ENCODE assay signal across 8 mouse cellular contexts in genomic region chr4:140439856-140440255, GRCm38 (mm10).
DNase-seq lines count a peak whose midpoint lies in the region; ATAC-seq lines count a peak whose summit lies in the region.
"Had no signal": no experiment of that assay in that cellular context is flagged by ENCODE, and none has a peak within 500 bp of the region (broad histone marks: within the 10 kb centered on the region; RNA-seq: fewer than 3 reads in every experiment).

No protein-coding gene starts in this region.

- H3K4me2 ChIP-seq in limb, embryonic 11.5 days (ENCODE audit: low read depth, severe bottlenecking), result no peak overlapping the region
- H3K4me2 ChIP-seq: limb, embryonic 15.5 days had no signal

- H3K4me3 ChIP-seq in limb, embryonic 11.5 days (ENCODE audit: low read depth, low read length), result no peak overlapping the region
- H3K4me3 ChIP-seq: limb, embryonic 15.5 days had no signal

- ATAC-seq in limb, embryonic 11.5 days (ENCODE audit: insufficient number of reproducible peaks, low FRiP score, low TSS enrichment, low read depth), result no peak

- no peak overlapping the region for H3K27ac ChIP-seq in limb, embryonic 11.5 days (replicated peaks; ENCODE audit: low read depth, low read length)
- H3K27ac ChIP-seq: limb, embryonic 15.5 days had no signal

- H3K4me1 ChIP-seq in limb, embryonic 11.5 days (ENCODE audit: control insufficient read depth, insufficient read depth, low read length), result no peaks in the 10 kb centered on the region
- H3K4me1 ChIP-seq: limb, embryonic 15.5 days had no signal

- peak; percentile 44 for DNase-seq in urinary bladder, postnatal 14 days (ENCODE audit: low spot score)
- DNase-seq in urinary bladder, adult 2 months (ENCODE audit: low spot score), result no peak
- peak; percentile 8 for DNase-seq in c-Kit-positive CD71-positive TER-119-negative erythroid progenitor cells, embryonic 14.5 days (ENCODE audit: low read depth)
- peak; percentile 91 for DNase-seq in limb, embryonic 11.5 days (ENCODE audit: low spot score)
- peak; percentile 27 for DNase-seq in yolk sac, embryonic 10.5 days (ENCODE audit: low spot score)
- no peak for DNase-seq in left cerebral cortex, adult 8-10 months (ENCODE audit: low spot score in 2 of 2)
- no peak for DNase-seq in left cerebral cortex, adult 9 months (ENCODE audit: low spot score in 2 of 2)

- H3K9ac ChIP-seq in limb, embryonic 11.5 days (ENCODE audit: low read length), result no peak overlapping the region
- H3K9ac ChIP-seq: limb, embryonic 15.5 days had no signal

- no peaks in the 10 kb centered on the region for H3K36me3 ChIP-seq in limb, embryonic 11.5 days (ENCODE audit: control insufficient read depth, insufficient read depth, low read length)
- H3K36me3 ChIP-seq: limb, embryonic 15.5 days had no signal

- 8% methylated on average over 3 of the region's 3 CpGs for WGBS in limb, embryonic 11.5 days

- H3K9me3 ChIP-seq in limb, embryonic 11.5 days (ENCODE audit: control insufficient read depth, low read length), result no peaks in the 10 kb centered on the region
- H3K9me3 ChIP-seq: limb, embryonic 15.5 days had no signal

- H3K27me3 ChIP-seq in limb, embryonic 11.5 days (ENCODE audit: control insufficient read depth, insufficient read depth, low read length), result no peaks in the 10 kb centered on the region
- H3K27me3 ChIP-seq: limb, embryonic 15.5 days had no signal

Comparison
In these comparisons a context has a peak if more than half of its experiments do, and no peak if none do; other contexts are left out.
1. DNase-seq: peak in urinary bladder, postnatal 14 days (single experiment), c-Kit-positive CD71-positive TER-119-negative erythroid progenitor cells, embryonic 14.5 days (single experiment), limb, embryonic 11.5 days (single experiment) and yolk sac, embryonic 10.5 days (single experiment); none in urinary bladder, adult 2 months (single experiment), left cerebral cortex, adult 8-10 months (0 of 2) and left cerebral cortex, adult 9 months (0 of 2).